Mouse (Mus musculus) CH12.LX (cell line): ENCODE measurements at regions not wholly inside any gene's neighbourhood (a gene's known extent, or its start where the extent isn't known, plus 50 kb on each side); places are given as distances from the start of the nearest gene placed in this dataset.

Experiments used
- CTCF ChIP-seq, 2 experiments: IDR thresholded peaks in 1 of 2; conservative IDR thresholded peaks in 1 of 2; 2 replicates each; pipeline ENCODE4 v1.5.1; 2011 to 2012; ENCODE audit warnings: low read depth in 2 of 2, low read length in 2 of 2, improper control_type of control experiment in 1 of 2, inconsistent platforms in 1 of 2, mild to moderate bottlenecking in 1 of 2, moderate library complexity in 1 of 2
- EP300 ChIP-seq: IDR thresholded peaks from 2 replicates; pipeline ENCODE4 v1.6.1; 2011; ENCODE audit warnings: low read length, improper control_type of control experiment
- GABPA ChIP-seq: IDR thresholded peaks from 2 replicates; pipeline ENCODE4 v1.6.1; 2012; ENCODE audit warnings: low read depth, low read length, improper control_type of control experiment, inconsistent platforms; ENCODE audit not compliant: insufficient replicate concordance
- HCFC1 ChIP-seq: IDR thresholded peaks from 2 replicates; pipeline ENCODE4 v1.6.1; 2012; ENCODE audit warnings: low read depth, mild to moderate bottlenecking, inconsistent platforms, low read length, improper control_type of control experiment
- JUND ChIP-seq: conservative IDR thresholded peaks from 2 replicates; pipeline ENCODE4 v1.6.1; 2011; ENCODE audit warnings: low read depth, low read length, improper control_type of control experiment
- MEF2A ChIP-seq: IDR thresholded peaks from 2 replicates; pipeline ENCODE4 v1.6.1; 2014; ENCODE audit warnings: low read depth, mild to moderate bottlenecking, inconsistent platforms, low read length, improper control_type of control experiment, borderline replicate concordance
- POLR2A ChIP-seq: IDR thresholded peaks from 2 replicates; pipeline ENCODE4 v1.6.1; 2011; ENCODE audit warnings: low read depth, mild to moderate bottlenecking, improper control_type of control experiment, low read length
- UBTF ChIP-seq: IDR thresholded peaks from 2 replicates; pipeline ENCODE4 v1.6.1; 2012; ENCODE audit warnings: low read depth, mild to moderate bottlenecking, inconsistent platforms, low read length, improper control_type of control experiment, moderate library complexity

- TF ChIP-seq POLR2A (no peak), UBTF (no peak), CTCF (conservative IDR thresholded peaks at IDR 0.05 in 1 of 2, IDR thresholded peaks at IDR 0.05 in 1 of 2; ENCODE audit: low read depth in 2 of 2, low read length in 2 of 2) (no peak), GABPA (no peak), MEF2A (no peak), HCFC1 (no peak), EP300 (no peak), JUND (no peak)
Measured at GRCm38 (mm10) chr9:113430411-113430810, 277.6 kb downstream of the Pdcd6ip start.
